Mouse (Mus musculus) R1 (cell line): ENCODE measurements around the gene Dhx57.
"Not testable (repeated sequence)": the region's sequence is repeated elsewhere in the genome, so short reads cannot be mapped to it uniquely, and the experiment has no call there.

ENCODE experiments used
- DNase-seq: peaks from one replicate; pipeline ENCODE4 v3.0.0-alpha.2; 2018; ENCODE audit warnings: low read depth, low spot score

The Dhx57 gene

DNA sequence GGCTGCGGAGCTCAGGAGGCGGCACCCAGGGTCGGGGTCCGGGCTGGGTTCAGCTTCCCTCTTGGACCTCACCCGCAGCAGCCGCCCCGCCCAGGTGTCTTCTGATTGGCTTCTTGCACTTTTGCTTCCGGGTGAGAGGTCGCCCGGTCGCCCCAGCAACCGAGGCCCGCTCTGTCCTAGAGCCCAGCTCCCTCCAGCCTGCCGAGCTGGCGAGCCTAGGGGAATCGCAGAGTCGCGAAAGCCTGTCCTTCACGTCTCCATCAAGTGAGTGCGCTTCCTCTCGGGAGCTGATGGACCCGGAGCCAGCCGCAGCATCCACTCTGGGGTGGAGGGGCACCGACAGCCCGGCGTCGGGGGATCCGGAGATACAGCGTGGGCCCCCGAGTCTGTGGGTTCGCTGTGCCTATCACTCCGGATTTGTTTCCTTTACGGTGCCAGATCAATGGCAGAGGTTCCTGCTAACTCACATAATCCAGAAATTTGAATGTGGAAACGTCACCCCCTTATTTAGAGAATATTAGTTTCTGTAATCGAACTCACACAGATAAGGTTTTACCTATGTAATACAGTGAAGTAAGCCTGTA, at the start of gene Dhx57, which contains the start of gene Morn2:
Dhx57 (minus strand) TSS at position 403 of the 584 bp plus-strand sequence.
Morn2 (plus strand) TSS at position 130 of the 584 bp plus-strand sequence.
- peak; percentile 99 for DNase-seq

DNA sequence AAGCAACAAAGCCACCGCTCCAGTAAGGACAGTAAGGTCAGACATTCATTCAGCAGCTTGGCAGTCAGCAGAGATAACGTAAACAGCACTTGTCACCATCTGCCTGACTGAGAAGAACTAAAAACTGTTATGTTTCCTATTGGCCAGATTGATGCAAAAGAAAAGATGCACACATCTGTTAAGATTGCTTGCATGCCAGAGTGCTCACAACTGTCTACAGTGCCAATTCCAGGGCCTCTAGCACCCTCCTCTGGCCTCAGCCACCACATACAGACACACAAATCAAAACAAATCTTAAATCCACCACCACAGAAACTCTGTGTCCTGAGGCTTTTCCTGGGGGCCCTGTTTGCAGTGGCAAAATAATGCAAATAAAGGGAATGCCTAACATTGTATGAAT, 42.1 kb upstream of the Dhx57 start:
- peak; percentile 31 for DNase-seq

DNA sequence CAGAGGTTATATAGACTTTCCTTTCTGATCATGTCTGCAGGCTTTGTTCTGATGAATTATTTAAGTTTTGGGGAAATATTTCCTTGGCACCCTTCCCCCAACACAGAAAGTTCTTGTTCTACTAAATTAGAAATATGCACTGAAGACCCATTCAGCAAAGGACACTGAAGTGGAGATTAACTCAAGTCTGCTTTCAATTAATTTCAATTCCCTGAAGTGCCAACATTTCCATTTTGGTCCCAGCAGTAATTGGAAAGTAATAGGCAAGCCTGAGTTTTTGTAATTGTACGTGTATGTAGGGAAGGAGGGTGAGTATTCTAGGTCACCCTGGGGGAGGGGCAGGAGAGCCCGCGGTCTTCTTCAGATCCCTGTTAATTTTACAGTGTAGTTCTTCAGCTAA, 36.2 kb upstream of the Dhx57 start:
- DNase-seq: no peak

DNA sequence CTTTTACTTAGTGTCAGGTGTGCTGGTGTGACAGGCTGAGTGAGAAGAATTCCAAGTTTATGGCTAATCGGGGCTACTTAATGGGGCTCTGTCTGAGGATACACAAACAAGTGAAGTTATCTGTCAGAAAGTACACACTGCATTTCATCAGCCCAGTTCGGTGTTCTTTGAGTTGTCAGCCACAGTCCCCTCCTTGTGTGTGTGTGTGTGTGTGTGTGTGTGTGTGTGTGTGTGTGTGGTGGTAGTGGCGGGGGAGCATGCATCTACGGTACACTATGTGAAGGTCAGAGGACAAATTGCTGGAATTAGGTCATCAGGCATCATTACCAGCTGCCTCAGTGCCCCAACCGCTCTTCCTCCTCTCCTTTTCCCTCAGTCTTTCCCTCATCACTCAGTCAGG, 35.2 kb upstream of the Dhx57 start:
- no peak for DNase-seq

DNA sequence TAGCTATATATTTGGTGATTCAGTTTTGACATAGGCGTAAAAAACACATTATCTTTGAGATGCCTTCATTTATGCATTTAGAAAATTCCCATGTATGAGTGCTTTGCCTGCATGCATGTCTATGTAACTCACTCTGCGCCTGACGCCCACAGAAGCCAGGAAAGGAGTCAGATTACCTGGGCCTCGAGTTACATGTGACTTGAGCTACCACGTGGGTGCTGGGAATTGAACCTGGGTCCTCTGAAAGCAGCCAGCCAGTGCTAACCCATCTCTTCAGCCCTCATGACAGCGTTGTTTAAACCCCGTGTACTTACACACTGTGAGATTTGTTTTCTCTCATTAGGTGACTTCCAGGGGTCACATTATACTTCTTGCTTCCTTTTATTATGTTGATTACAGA, 34.2 kb upstream of the Dhx57 start:
- no peak for DNase-seq

DNA sequence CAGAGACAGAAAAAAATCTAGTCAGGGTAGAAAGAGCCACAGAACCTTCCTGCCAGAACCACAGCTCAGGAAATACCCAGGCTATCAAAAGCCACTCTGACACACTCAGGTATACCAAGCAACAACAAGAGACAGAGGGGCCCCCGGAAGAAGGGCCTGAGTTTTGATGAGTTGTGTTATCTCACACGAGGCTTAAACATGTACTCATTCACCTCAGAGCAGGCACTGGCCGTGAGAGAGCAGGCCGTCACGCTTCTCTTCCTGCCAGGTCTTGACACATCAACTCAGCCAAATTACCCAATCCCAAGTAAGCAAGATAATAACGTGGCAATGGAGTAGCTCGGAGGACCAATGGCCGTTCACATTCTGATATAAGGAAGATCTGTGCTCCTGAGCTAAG, 33.4 kb upstream of the Dhx57 start:
- DNase-seq: no peak

DNA sequence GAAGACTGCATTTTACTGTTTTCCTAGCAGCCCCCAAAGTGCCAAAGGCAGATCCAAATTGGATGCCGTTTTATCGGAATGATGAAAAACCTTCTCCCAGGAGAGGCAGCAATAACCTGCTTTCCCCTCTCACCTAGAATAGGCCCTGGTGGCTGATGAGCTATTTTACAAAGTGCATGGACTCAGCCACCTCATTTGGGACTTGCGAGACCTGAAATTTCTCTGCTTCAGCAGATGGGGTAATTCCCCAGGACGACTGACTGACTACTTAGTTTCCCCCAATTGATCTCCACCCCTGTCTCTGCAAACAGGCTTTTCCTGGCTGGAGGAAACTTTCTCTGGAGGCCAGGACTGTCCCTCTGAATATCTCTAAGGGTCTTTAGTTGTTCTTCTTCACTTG, 32.7 kb upstream of the Dhx57 start:
- no peak for DNase-seq

DNA sequence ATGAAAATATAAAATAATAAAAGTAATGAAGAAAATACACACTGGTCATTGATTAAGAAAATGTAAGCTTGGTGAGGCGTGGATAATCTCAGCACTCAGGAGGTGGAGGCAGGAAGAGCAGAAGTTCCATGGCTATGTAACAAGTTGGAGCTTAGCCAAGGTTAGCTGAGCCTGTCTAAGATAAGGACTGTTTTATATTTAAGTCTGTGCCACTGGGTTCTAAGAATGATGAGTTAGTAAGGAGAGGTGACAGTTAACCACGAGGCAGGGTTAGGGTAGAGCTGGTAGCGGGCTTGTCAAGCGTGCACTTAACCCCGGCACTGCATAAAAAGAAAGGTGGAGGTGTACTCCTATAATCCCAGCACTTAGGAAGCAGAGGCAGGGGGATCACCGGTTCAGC, 32.0 kb upstream of the Dhx57 start:
- no peak for DNase-seq

DNA sequence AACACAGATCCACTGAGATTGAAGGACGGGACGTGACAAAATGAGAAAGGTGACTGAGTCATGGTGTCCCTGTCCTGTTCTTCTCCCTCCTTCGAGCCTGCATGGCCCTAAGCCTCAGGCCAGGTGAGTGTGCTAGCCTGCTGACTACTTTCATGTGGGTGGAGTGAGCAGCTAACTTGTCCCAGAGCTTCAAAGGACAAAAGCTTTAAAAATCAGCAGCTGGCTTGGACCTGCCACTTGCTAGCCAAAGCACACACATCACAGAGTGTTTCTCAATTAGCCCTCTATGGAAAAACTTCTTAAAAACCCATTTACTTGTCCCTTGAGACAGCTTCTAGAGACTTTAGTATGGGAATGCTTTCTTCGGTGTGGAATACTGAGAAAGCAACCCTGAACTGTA, 22.1 kb upstream of the Dhx57 start:
- DNase-seq: no peak

DNA sequence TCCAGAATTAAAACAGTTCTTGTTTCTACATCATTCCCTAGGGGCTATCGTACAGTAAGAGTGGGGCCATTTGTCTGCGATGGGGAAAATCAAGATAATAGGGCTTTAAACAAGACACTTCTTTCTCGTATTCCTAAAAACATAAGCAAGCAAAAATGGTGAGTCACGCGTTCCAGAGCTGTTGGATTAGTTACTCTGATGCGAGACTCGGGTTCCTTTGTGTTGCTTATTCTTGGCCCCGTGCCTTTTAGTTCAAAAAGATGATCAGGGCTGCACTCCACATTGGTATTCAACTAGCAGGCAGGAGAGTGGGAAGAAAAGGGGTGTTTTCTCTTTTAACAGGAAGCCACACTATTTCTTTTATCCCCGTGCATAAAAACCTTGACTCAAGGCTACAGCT, 21.5 kb upstream of the Dhx57 start:
- DNase-seq: peak; percentile 18

DNA sequence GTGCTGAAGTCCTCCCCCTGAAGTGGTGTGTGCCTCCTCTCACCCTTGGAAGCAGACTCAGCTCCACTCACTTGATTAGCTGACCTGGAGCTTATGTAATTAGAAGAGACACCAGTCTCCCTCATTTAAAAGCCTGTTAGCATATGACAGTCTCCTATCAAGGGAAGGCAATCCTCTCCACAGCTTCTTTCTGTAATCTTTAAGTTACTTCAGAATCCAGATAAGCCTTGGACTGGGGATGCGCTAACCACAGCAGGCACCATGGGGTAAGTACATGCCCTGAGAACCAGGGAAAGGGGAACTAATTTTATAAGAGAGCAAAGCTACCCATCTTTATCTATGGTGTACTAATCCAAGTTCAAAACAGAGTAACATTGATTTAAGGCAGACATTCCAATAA, 17.0 kb upstream of the Dhx57 start, which contains the start of gene Arhgef33:
Arhgef33 (plus strand) TSS at position 157 of the 400 bp plus-strand sequence.
- no peak for DNase-seq

DNA sequence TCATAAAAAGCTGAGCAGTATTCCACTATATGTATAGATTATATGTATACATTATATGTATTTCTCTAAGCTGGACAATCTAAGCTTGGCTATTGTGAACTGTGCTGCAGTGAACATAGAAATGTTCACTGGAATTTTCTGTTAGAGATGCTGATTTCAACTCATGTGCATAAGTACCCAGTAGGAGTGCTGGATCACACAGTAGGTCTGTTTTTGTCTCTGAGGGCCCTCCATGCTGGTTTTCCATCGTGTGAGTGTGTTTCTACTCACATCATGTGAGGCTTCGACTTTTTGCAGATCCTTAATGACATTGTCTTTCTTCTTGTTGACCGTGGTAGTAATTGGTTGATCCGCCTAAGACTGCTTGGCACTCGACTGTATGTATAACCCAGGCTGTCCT, 8.6 kb upstream of the Dhx57 start:
- no peak for DNase-seq

DNA sequence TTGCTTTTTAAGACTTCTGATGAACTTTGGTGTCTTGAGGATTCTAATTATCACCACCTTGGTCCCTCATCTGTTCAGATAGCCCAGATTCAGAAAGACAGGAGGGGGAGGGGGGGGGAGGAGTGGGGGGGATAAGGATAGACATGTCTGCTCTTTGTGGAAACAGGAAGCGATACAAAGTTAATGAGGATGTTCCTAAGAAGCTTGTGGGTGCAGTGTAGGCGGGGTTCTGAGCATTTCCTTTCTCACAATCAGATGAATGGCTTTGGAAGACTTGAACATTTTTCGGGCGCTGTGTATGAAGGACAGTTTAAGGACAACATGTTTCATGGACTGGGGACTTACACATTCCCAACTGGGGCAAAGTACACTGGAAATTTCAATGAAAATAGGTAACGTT, 5.0 kb upstream of the Dhx57 start:
- DNase-seq: no peak

DNA sequence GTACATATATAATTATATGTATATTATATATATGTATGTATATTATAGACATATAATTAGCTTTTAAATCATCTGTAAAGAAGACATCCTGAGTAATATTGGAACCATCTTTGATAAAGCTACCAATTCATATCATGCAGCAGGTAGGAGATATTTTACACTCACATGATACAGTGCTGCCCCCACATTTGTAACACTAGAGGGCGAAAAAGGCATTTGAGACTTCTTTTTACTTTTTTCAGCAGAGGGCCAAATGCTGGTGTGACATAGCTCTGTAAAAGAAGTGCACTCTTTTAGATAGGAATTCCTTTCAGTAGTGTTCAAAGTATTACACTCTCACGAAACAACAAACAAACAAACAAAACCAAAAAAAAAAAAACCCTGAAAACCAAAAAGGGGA, 872 bp upstream of the Dhx57 start:
- peak; percentile 62 for DNase-seq

DNA sequence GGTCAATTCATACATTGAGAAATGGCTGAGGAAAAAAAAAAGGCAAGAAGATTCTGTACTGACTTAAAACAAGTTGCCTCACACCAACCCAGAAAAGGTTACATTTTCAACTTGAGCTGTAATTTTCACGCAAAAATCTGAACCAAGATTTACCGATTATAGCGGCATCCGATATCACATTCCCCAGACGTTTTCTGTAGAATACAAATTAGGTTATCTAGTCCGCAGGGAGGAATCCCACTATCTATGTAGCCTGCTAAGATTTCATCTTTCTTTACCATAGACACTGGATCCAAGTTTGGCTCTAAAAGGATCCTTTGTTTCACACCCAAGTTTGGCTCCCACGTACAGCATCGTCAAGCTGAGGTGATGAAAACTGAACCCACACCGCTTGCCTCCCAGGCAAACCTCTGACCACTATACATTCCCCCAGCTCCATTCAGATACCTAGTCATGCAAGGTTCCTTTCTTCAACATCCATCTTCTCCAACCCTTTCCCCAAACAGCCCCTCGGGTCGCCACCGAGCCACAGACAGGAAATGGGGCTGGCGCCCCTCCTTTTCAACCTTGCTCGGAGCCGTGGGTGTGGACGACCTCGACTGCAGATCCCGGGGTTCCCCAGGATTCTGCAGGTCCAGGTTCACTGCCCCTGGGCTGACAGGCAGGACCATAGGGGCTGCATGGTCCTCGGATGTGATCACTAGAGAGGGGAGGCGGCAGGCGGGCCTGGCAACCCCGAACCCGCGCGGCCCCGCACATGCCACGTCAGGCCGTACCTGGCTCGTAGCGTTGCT, 799 bp downstream of the Dhx57 start:
- DNase-seq: no peak

DNA sequence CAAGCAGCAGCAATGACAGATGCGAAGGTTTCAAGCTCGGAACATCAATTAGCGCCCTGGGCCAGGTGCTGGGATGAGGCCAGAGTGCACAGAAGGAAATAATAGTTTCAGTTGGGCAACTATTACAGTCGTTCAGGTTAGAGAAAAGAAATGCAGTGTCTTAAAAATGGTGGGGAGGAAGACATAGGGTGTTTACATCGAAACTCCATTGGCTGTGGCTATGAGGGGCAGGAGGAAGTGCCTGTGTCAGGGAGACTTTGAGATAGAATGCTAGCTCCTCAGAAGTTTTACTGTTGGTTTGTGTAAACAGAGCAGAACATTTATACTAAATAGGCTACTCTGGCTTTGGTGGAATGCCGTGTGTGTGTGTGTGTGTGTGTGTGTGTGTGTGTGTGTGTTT, 2.3 kb downstream of the Dhx57 start:
- no peak for DNase-seq

DNA sequence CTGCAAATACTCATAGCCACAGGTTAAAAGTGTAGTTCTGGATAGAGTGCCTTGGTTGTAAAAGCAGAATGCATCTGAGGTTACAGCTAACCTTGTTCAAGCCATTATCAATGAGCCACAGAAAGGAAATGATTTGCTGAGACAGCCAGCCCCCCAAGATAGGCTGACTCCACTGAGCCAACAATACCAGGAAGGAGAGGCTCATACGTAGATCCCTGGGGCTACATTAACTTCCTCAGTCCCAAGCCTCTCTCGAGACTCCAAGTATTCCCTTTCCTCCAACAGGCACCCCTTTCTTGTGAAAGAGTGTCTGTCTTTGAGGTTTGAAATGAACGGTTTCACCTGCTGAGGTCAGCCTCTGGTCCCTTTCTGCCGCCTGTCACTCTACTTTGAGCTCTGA, 5.8 kb downstream of the Dhx57 start:
- DNase-seq: no peak

DNA sequence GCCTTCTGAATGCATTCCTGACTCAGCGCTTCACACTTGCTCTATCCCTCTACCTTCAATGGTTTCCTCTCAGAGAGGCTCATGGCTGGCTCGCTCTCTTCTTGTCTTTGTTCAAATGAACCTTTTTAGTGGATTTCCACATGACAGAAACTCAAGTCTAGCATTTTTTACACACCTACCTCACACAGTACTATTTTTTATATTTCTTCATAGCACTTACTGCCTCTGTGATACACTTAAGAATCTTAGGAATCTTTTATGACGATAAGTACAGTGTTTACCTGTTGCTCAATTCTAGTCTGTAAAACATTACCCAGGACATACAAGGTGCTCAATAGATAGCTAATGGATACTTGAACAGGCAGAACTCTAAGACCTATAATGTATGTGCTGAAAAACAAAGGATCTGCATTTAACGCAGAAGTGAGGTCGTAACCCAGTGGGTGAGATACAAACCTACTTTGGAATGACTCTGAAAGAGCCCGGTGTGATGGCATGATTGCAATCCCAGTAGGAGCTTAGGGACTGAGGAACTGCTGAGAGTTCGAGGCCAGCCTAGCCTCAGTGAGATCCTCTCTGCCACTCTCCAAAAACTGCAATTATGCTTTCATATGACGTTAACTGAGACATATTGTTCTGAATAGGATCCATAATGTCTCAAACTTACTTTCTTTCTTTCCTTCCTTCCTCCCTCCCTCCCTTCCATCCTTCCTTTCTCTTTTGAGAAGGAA, 10.8 kb downstream of the Dhx57 start:
- no peak for DNase-seq

DNA sequence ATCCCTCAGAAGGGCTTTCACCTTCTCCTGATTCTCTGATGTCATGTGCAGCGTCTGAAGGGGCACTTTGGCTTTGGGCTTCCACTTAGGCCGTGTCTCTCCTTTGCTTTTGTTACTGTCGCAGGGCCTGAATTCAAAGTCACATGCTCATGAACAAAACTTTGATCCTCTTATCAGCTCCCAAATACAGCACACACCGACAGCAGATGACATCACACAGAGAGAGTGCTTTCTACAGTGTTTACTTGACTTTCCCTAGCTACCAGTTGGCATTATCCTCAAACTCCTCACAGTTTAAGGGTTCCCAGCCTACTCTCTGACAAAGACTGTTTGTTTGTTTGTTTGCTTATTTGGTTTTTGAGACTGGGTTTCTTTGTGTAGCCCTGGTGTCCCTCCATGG, 12.0 kb downstream of the Dhx57 start:
- DNase-seq: no peak

DNA sequence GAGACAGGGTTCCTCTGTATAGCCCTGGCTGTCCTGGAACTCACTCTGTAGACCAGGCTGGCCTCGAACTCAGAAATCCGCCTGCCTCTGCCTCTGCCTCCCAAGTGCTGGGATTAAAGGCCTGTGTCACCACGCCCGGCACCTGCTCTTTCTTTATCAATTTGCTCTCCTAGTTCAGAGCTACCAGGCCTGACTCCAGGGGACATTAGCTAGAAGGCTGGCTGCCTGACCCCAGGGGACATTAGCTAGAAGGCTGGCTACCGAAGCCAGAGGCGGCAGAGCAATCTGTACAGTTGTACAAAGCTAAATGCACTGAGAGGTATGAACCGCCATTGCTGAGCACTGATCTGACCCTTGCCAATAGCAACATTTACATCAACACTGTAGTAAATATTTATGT, 19.7 kb downstream of the Dhx57 start:
- DNase-seq: not testable (repeated sequence)

DNA sequence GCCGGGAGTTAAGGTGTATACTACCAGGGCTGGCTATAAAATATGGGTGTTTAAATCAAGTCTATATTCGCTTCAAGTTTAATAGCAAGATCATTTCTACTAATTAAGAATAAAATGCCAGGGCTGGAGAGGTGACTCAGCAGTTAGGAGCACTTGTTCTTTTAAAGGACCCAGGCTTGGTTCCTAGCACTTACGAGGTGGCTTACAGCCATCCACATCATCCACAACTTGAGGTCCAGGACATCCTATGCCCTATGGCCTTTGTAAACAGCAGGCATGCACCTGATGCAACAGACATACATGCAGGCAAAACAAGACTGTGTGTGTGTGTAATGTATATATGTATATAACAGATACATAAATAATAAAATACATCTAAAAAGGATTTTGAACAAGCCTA, 22.1 kb downstream of the Dhx57 start:
- DNase-seq: no peak

DNA sequence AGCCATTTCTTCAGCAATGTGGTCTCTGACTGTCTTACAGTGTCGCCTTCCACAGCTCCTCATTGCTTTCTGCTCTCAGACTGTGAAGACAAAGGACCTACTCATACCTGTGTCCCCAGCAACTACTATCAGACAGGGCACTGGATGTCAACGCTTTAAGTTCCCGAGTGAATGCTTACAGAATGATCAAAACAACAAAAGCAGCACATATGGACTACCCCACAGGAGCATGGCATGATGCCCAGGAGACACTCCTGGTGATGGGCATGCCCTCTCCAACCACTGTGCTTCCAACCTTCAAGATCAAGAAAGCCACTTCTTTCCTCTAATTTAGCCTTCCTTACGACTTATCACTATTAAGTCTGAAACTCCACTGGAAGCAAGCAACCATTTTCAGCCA, 23.2 kb downstream of the Dhx57 start:
- DNase-seq: no peak

DNA sequence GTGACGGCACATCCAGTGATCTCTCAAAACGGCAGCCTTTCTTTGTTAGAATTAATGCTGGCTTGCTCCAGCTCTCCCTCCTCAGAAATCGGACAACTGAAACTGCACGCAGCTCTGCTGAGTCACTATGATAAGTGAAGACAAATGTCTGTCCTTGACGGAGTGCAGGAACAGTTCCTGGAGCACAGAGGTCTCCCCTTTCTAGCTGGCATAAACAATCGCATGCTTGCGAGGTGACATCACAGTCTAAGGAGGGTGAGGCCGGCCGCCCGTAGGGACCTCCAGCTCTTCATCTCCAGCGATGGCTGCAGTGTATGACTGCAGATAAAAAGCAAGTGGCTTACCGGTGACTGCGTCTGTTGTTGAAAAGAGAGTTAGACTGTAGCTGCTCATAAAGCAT, 35.1 kb downstream of the Dhx57 start:
- DNase-seq: peak; percentile 97
